Mouse (Mus musculus): ENCODE data around the gene Dld. TPM values are rescaled to one million over a fixed set of nuclear protein-coding genes. Genes with fewer than 3 reads are reported as not detected.

The Dld gene
- total and polyA plus RNA-seq, 3 experiments, result 10.7 to 214 (median 146) TPM

DNA sequence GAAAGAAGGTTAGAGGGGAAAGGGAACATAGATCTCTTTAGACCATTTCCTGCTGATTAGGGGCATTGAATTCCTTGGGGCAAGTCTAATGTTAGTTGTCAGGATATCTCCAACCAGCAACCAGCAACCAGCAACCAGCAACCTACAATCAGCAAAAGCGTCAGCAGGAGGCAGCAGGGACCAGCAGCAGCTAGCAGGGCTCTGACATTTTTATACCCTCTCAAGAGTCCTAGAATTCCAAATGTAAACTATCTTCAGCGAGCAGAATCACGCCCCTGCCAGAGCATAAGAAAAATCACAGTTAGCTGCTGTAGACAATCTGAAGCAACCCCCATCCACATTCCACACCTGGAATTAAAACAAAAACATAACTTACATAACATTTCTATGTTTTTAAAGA lies 36.0 kb upstream of the Dld start:
- Histone ChIP-seq H3K4me3 (ENCODE audit: low read depth, low read length) (no peak overlapping the region), H3K9me3 (replicated peaks) (no peaks in the 10 kb centered on the region), H3K27me3 (ENCODE audit: insufficient read depth, low read length) (peaks cover 12% of the 10 kb centered on the region), H3K36me3 (replicated peaks) (no peaks in the 10 kb centered on the region), H3K4me1 (ENCODE audit: insufficient read depth, low read depth, low read length) (no peaks in the 10 kb centered on the region)
- TF ChIP-seq GATA2 (IDR thresholded peaks at IDR 0.05; ENCODE audit: borderline replicate concordance, low read depth, low read length) (no peak), TAL1 (conservative IDR thresholded peaks at IDR 0.05; ENCODE audit: low read depth, low read length) (no peak), POLR2AphosphoS5 (IDR thresholded peaks at IDR 0.05; ENCODE audit: insufficient replicate concordance, low read depth, low read length) (no peak), GATA1 (IDR thresholded peaks at IDR 0.05; ENCODE audit: borderline replicate concordance, low read length) (no peak), CTCF (IDR thresholded peaks at IDR 0.05; ENCODE audit: low read depth, low read length) (no peak)
- ATAC-seq (ENCODE audit: extremely low read depth, insufficient number of reproducible peaks, low FRiP score, poor library complexity, severe bottlenecking) (no peak), DNase-seq (ENCODE audit: low spot score) (no peak)

DNA sequence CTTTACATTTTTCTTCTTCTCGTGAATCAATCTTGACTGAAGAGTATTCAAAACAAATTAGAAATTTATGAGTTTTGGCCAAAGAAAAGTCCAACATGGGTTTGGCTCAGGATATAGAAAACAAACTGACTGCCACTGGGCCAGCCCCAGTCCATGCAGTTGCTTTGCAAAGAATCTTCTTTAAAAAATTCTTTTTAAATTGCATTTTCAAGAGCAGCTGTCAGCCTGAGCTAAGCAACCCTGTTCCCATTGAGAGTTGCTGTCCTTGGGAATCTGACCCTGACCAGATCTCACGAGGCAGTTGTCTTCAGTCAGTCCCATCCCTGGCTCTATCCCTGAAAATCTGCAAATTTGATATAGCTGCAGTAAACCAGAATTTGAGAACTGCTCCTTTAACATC lies 31.2 kb upstream of the Dld start:
- no peaks in the 10 kb centered on the region for H3K36me3 ChIP-seq (replicated peaks)
- H3K4me3 ChIP-seq (ENCODE audit: low read depth, low read length), result no peak overlapping the region
- DNase-seq (ENCODE audit: low spot score) (no peak), ATAC-seq (ENCODE audit: extremely low read depth, insufficient number of reproducible peaks, low FRiP score, poor library complexity, severe bottlenecking) (no peak)
- no peaks in the 10 kb centered on the region for H3K9me3 ChIP-seq (replicated peaks)
- TF ChIP-seq CTCF (IDR thresholded peaks at IDR 0.05; ENCODE audit: low read depth, low read length) (no peak), GATA2 (IDR thresholded peaks at IDR 0.05; ENCODE audit: borderline replicate concordance, low read depth, low read length) (no peak), TAL1 (conservative IDR thresholded peaks at IDR 0.05; ENCODE audit: low read depth, low read length) (no peak), POLR2AphosphoS5 (IDR thresholded peaks at IDR 0.05; ENCODE audit: insufficient replicate concordance, low read depth, low read length) (no peak), GATA1 (IDR thresholded peaks at IDR 0.05; ENCODE audit: borderline replicate concordance, low read length) (no peak)
- H3K27me3 ChIP-seq (ENCODE audit: insufficient read depth, low read length), result peaks cover 15% of the 10 kb centered on the region
- no peaks in the 10 kb centered on the region for H3K4me1 ChIP-seq (ENCODE audit: insufficient read depth, low read depth, low read length)

DNA sequence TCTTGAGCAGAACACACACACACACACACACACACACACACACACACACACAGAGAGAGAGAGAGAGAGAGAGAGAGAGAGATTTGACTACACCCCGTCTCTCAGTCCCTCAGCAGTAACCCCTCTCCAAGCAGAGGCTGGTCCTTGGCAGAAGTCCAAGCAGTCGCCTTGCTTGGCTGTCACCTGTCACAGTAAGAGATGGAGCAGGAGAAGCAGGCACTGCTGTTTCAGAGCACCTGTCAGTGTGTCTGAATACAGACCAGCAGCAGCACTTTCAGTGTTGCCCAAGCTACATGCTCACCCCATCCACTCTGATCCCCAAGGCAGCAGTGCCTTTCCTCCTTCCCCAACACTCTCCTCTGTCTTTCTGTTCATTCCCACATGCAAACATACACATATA lies 29.6 kb upstream of the Dld start:
- H3K36me3 ChIP-seq (replicated peaks), result no peaks in the 10 kb centered on the region
- ATAC-seq (ENCODE audit: extremely low read depth, insufficient number of reproducible peaks, low FRiP score, poor library complexity, severe bottlenecking) (no peak), DNase-seq (ENCODE audit: low spot score) (no peak)
- no peaks in the 10 kb centered on the region for H3K9me3 ChIP-seq (replicated peaks)
- H3K27me3 ChIP-seq (ENCODE audit: insufficient read depth, low read length), result peaks cover 20% of the 10 kb centered on the region
- TF ChIP-seq CTCF (IDR thresholded peaks at IDR 0.05; ENCODE audit: low read depth, low read length) (no peak), POLR2AphosphoS5 (IDR thresholded peaks at IDR 0.05; ENCODE audit: insufficient replicate concordance, low read depth, low read length) (no peak), GATA2 (IDR thresholded peaks at IDR 0.05; ENCODE audit: borderline replicate concordance, low read depth, low read length) (no peak), TAL1 (conservative IDR thresholded peaks at IDR 0.05; ENCODE audit: low read depth, low read length) (no peak)
- H3K4me3 ChIP-seq (ENCODE audit: low read depth, low read length), result no peak overlapping the region
- peaks cover 11% of the 10 kb centered on the region; the same call in 1 of the 2 replicates for H3K4me1 ChIP-seq (ENCODE audit: insufficient read depth, low read depth, low read length)

DNA sequence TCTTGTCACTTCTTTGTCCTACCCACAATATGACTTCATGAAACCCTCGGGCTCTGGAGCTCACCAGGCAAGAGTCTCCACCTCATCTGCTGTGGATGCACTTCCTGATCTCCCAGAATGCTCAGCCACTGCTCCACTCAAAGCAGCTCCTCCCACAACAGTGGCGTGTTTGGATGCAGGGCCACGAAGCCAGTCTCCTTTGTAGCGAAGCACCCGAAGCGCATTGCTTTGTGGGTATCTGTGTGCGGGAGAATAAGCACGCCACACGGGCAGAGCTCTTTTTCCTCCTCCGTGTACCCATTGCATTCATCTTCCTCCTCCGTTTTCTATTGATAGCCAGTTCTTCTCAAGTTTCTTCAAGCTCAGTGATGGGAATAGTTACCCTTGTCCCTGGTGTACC lies 26.0 kb upstream of the Dld start:
- TF ChIP-seq GATA1 (IDR thresholded peaks at IDR 0.05; ENCODE audit: borderline replicate concordance, low read length) (no peak), GATA2 (IDR thresholded peaks at IDR 0.05; ENCODE audit: borderline replicate concordance, low read depth, low read length) (no peak), TAL1 (conservative IDR thresholded peaks at IDR 0.05; ENCODE audit: low read depth, low read length) (no peak), POLR2AphosphoS5 (IDR thresholded peaks at IDR 0.05; ENCODE audit: insufficient replicate concordance, low read depth, low read length) (no peak), CTCF (IDR thresholded peaks at IDR 0.05; ENCODE audit: low read depth, low read length) (no peak)
- no peaks in the 10 kb centered on the region for H3K36me3 ChIP-seq (replicated peaks)
- no peaks in the 10 kb centered on the region for H3K9me3 ChIP-seq (replicated peaks)
- ATAC-seq (ENCODE audit: extremely low read depth, insufficient number of reproducible peaks, low FRiP score, poor library complexity, severe bottlenecking) (no peak), DNase-seq (ENCODE audit: low spot score) (no peak)
- peaks cover 9% of the 10 kb centered on the region for H3K27me3 ChIP-seq (ENCODE audit: insufficient read depth, low read length)
- no peak overlapping the region for H3K4me3 ChIP-seq (ENCODE audit: low read depth, low read length)
- H3K4me1 ChIP-seq (ENCODE audit: insufficient read depth, low read depth, low read length), result peaks cover 25% of the 10 kb centered on the region; the same call in 1 of the 2 replicates

DNA sequence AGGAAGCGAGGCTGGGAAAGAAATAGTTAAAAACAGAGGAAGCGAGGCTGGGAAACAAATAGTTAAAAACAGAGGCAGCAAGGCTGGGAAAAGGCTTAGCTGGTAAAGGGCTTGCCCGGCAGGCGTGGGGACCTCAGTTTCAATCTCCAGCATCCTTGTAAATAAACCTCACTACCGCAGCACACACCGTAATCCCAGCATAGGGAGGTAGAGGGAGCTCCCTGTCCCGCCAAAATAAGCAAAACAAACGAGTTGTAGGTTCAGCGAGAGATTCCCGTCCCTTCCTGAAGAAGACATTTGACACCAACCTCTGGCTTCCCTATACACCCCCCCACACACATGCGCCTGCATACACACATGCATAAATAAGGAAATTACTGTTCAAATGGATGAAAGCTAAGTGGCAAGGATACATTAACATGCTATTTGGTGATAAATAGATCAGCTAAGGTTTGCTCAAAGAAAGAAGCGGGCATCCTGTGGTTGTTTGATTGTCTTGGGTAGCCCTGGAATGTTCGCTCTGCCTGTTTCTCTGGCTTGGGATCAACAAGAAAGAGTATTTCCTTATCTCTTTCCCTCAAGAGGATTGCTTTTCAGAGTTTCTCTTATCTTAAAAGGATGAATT lies 25.2 kb upstream of the Dld start:
- no peak for TF ChIP-seq POLR2AphosphoS5 (IDR thresholded peaks at IDR 0.05; ENCODE audit: insufficient replicate concordance, low read depth, low read length)
- TF ChIP-seq CTCF (IDR thresholded peaks at IDR 0.05; ENCODE audit: low read depth, low read length), result no peak
- H3K36me3 ChIP-seq (replicated peaks), result no peaks in the 10 kb centered on the region
- H3K4me1 ChIP-seq (ENCODE audit: insufficient read depth, low read depth, low read length), result peaks cover 25% of the 10 kb centered on the region; the same call in 1 of the 2 replicates
- H3K27me3 ChIP-seq (ENCODE audit: insufficient read depth, low read length), result peaks cover 9% of the 10 kb centered on the region
- ATAC-seq (ENCODE audit: extremely low read depth, insufficient number of reproducible peaks, low FRiP score, poor library complexity, severe bottlenecking), result no peak
- H3K9me3 ChIP-seq (replicated peaks), result no peaks in the 10 kb centered on the region
- no peak overlapping the region for H3K4me3 ChIP-seq (ENCODE audit: low read depth, low read length)
- no peak for DNase-seq (ENCODE audit: low spot score)

DNA sequence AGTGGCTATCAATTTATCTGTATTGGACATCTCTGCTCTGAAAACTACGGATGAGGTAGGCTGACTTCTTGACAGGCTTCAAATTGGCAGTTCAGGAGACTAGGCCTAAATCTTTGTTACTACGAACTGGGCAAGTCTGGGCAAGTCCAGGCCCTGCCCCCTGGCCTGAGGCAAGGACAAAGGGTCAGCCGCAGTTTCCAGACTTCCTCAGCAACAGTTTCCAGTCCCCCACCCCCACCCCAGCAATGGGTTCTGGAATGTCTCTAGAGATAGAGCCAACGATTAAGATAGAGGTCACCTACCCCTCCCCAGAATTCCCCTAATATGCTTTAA lies 24.0 kb upstream of the Dld start:
- H3K9me3 ChIP-seq (replicated peaks), result no peaks in the 10 kb centered on the region
- peaks cover 25% of the 10 kb centered on the region; the same call in 1 of the 2 replicates for H3K4me1 ChIP-seq (ENCODE audit: insufficient read depth, low read depth, low read length)
- ATAC-seq (ENCODE audit: extremely low read depth, insufficient number of reproducible peaks, low FRiP score, poor library complexity, severe bottlenecking), result no peak
- DNase-seq (ENCODE audit: low spot score), result no peak
- TF ChIP-seq GATA1 (IDR thresholded peaks at IDR 0.05; ENCODE audit: borderline replicate concordance, low read length), result no peak
- TF ChIP-seq GATA2 (IDR thresholded peaks at IDR 0.05; ENCODE audit: borderline replicate concordance, low read depth, low read length), result no peak
- H3K4me3 ChIP-seq (ENCODE audit: low read depth, low read length), result no peak overlapping the region
- H3K27me3 ChIP-seq (ENCODE audit: insufficient read depth, low read length), result peaks cover 6% of the 10 kb centered on the region
- no peaks in the 10 kb centered on the region for H3K36me3 ChIP-seq (replicated peaks)
